Mouse (Mus musculus): ENCODE measurements around the gene Negr1. TPM values are rescaled to one million over a fixed set of nuclear protein-coding genes. Genes with fewer than 3 reads are reported as not detected.

Negr1 gene
- polyA plus RNA-seq, 1 experiment = 0.02 TPM

DNA sequence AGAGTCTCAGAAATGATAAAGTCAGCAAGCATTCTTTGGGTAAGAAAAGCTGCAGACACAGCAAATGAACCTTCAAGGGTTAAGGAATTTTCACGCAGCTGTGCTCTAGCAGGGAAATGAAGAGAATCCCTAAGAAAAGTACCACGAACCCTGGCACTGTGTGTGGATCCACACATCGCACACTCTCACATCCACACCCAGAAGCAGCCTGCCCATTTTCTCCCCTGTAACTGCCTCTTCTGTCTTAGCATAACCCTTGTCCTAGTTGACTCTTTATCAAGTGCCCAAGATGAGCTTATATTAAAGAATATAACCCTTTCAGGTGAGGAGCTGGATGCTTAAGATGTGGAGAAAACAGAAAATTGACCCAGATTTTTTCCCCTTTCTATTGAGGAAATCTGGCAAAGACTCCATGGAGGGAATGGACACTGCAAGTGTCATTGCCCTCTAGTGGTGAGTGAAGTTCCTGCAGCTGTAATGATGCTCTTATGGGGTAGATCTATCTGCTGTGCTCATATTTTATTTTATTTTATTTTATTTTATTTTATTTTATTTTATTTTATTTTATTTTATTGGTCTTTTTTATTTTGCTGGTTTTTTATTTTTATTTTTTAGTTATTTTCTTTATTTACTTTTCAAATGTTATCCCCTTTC is 82.2 kb downstream of the Negr1 start:
- Histone ChIP-seq H3K27me3 (ENCODE audit: control insufficient read depth, insufficient read depth, insufficient read length) (no peaks in the 10 kb centered on the region), H3K79me3 (ENCODE audit: low read depth) (no peaks in the 10 kb centered on the region), H3ac (ENCODE audit: control insufficient read depth, insufficient read length, low read depth) (no peak overlapping the region), H3K36me3 (ENCODE audit: control insufficient read depth, insufficient read depth) (no peaks in the 10 kb centered on the region), H3K79me2 (ENCODE audit: control insufficient read depth, insufficient read depth) (no peaks in the 10 kb centered on the region), H3K4me3 (ENCODE audit: insufficient read depth, poor library complexity, severe bottlenecking) (no peak overlapping the region)
- TF ChIP-seq USF1 (IDR thresholded peaks at IDR 0.05; ENCODE audit: low read depth) (no peak), MYOG (IDR thresholded peaks at IDR 0.05; ENCODE audit: control insufficient read depth, extremely low read depth, insufficient read length) (no peak), CEBPB (IDR thresholded peaks at IDR 0.05; ENCODE audit: low read depth) (no peak)

DNA sequence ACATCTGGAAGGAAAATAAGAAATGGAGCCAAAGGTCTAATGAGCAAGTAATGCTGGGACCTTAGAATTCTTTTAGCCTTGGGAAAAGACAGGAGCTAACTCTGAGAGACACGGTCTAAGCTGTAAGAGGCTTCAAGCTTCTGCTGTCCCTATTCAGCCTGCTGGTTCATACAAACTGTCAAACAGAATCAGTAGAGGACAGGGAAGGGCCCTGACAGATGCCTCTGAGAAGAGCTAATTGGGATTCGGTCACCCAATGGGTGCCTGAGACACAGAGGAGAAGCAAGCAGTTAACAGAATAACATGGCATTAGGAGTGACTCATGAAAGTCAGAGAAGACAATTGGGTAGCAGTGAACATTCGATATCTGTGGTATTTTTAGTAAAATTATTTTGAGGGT is 86.8 kb downstream of the Negr1 start:
- no peak for TF ChIP-seq USF1 (IDR thresholded peaks at IDR 0.05; ENCODE audit: low read depth)
- TF ChIP-seq CEBPB (IDR thresholded peaks at IDR 0.05; ENCODE audit: low read depth) = no peak
- no peak for TF ChIP-seq MYOG (IDR thresholded peaks at IDR 0.05; ENCODE audit: control insufficient read depth, extremely low read depth, insufficient read length)
- no peak for TF ChIP-seq FOSL1 (IDR thresholded peaks at IDR 0.05; ENCODE audit: insufficient read depth, low read length, poor library complexity, severe bottlenecking)
- TF ChIP-seq CTCF (IDR thresholded peaks at IDR 0.05; ENCODE audit: control insufficient read depth, insufficient read depth, insufficient read length) = no peak
- no peak for TF ChIP-seq MAX (IDR thresholded peaks at IDR 0.05)
- TF ChIP-seq MYOD1 (IDR thresholded peaks at IDR 0.05; ENCODE audit: control insufficient read depth, insufficient read length, low read depth) = no peak
- H3K27me3 ChIP-seq (ENCODE audit: control insufficient read depth, insufficient read depth, insufficient read length) = no peaks in the 10 kb centered on the region
- no peaks in the 10 kb centered on the region for H3K79me3 ChIP-seq (ENCODE audit: low read depth)
- H3K36me3 ChIP-seq (ENCODE audit: control insufficient read depth, insufficient read depth) = no peaks in the 10 kb centered on the region
- H3ac ChIP-seq (ENCODE audit: control insufficient read depth, insufficient read length, low read depth) = no peak overlapping the region
- no peaks in the 10 kb centered on the region for H3K79me2 ChIP-seq (ENCODE audit: control insufficient read depth, insufficient read depth)
- no peak overlapping the region for H3K4me3 ChIP-seq (ENCODE audit: insufficient read depth, poor library complexity, severe bottlenecking)

DNA sequence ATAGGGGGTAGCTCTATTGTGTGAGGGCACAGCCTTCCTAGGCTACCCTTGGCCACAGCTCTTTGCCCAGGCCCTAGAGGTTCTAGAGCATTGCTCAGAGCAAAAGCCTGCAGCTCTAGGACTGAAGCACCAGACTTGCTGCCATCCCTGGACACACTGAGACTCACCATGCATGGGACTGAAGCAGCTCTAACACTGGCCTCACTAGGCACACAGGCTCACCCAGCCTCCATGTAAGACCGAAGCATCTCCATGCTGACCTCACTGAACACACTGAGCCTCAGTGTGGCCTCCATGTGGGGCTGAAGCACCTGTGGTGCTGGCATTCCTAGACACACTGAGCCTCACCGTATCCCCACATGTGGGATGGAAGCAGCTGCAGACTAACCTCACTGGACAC is 101.0 kb downstream of the Negr1 start:
- H3K4me3 ChIP-seq (ENCODE audit: insufficient read depth, poor library complexity, severe bottlenecking) = no peak overlapping the region
- no peaks in the 10 kb centered on the region for H3K79me3 ChIP-seq (ENCODE audit: low read depth)
- TF ChIP-seq MYOG (IDR thresholded peaks at IDR 0.05; ENCODE audit: control insufficient read depth, extremely low read depth, insufficient read length) (no peak), MAX (IDR thresholded peaks at IDR 0.05) (no peak), FOSL1 (IDR thresholded peaks at IDR 0.05; ENCODE audit: insufficient read depth, low read length, poor library complexity, severe bottlenecking) (no peak), MYOD1 (IDR thresholded peaks at IDR 0.05; ENCODE audit: control insufficient read depth, insufficient read length, low read depth) (no peak), USF1 (IDR thresholded peaks at IDR 0.05; ENCODE audit: low read depth) (no peak), CEBPB (IDR thresholded peaks at IDR 0.05; ENCODE audit: low read depth) (no peak), CTCF (IDR thresholded peaks at IDR 0.05; ENCODE audit: control insufficient read depth, insufficient read depth, insufficient read length) (no peak)
- H3ac ChIP-seq (ENCODE audit: control insufficient read depth, insufficient read length, low read depth) = no peak overlapping the region
- no peaks in the 10 kb centered on the region for H3K27me3 ChIP-seq (ENCODE audit: control insufficient read depth, insufficient read depth, insufficient read length)
- H3K36me3 ChIP-seq (ENCODE audit: control insufficient read depth, insufficient read depth) = no peaks in the 10 kb centered on the region
- H3K79me2 ChIP-seq (ENCODE audit: control insufficient read depth, insufficient read depth) = no peaks in the 10 kb centered on the region

DNA sequence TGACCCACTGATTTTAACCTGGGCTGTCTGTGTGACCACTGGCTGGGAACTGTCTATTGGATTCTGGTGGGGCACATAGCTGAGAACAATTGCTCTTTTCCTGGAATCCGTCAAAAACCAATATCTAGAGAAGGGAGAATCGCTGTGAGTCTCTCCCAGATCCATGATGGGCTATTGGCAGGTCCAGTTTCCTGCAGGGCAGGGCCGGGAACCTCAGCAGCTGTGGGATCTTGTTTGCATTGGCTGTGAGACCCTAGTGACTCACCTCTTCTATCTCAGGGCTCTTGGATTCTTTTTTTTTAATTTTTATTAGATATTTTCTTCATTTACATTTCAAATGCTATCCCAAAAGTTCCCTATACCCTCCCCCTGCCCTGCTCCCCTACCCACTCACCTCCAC is 111.0 kb downstream of the Negr1 start:
- no peak for TF ChIP-seq MYOG (IDR thresholded peaks at IDR 0.05; ENCODE audit: control insufficient read depth, extremely low read depth, insufficient read length)
- TF ChIP-seq USF1 (IDR thresholded peaks at IDR 0.05; ENCODE audit: low read depth) = no peak
- TF ChIP-seq FOSL1 (IDR thresholded peaks at IDR 0.05; ENCODE audit: insufficient read depth, low read length, poor library complexity, severe bottlenecking) = no peak
- no peak for TF ChIP-seq MAX (IDR thresholded peaks at IDR 0.05)
- TF ChIP-seq CEBPB (IDR thresholded peaks at IDR 0.05; ENCODE audit: low read depth) = no peak
- no peaks in the 10 kb centered on the region for H3K79me2 ChIP-seq (ENCODE audit: control insufficient read depth, insufficient read depth)

DNA sequence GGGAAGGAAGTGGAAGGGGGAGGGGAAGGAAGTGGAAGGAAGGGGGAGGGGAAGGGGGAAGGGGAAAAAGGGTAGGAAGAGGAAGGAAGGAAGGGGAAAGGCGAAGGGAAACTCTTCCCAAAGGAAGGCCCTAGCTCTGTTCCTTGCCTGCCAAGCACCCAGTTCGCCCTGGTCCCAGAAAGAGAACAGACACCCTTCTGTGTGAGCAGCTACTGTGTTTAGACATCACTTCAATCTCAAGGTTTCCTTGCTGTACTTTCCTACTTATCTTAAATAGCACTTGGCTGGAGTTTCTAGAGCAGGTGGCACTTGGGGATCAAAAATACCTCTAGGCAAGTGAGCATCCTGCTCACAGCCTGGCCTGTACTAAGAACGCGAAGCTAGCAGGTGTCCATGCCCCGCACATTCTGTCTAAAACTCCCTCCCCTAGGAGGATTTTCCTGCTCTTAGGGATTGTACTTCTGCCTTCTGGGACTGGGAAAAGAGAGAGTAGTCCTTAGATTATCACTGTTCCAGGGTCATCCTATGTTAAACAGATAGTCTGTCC is 128.5 kb downstream of the Negr1 start:
- Histone ChIP-seq H3K79me3 (ENCODE audit: low read depth) (no peaks in the 10 kb centered on the region), H3ac (ENCODE audit: control insufficient read depth, insufficient read length, low read depth) (no peak overlapping the region), H3K4me3 (ENCODE audit: insufficient read depth, poor library complexity, severe bottlenecking) (no peak overlapping the region), H3K36me3 (ENCODE audit: control insufficient read depth, insufficient read depth) (no peaks in the 10 kb centered on the region), H3K27me3 (ENCODE audit: control insufficient read depth, insufficient read depth, insufficient read length) (no peaks in the 10 kb centered on the region), H3K79me2 (ENCODE audit: control insufficient read depth, insufficient read depth) (no peaks in the 10 kb centered on the region)
- no peak for TF ChIP-seq USF1 (IDR thresholded peaks at IDR 0.05; ENCODE audit: low read depth)
- TF ChIP-seq MYOG (IDR thresholded peaks at IDR 0.05; ENCODE audit: control insufficient read depth, extremely low read depth, insufficient read length) = no peak
- TF ChIP-seq FOSL1 (IDR thresholded peaks at IDR 0.05; ENCODE audit: insufficient read depth, low read length, poor library complexity, severe bottlenecking) = no peak
- no peak for TF ChIP-seq CEBPB (IDR thresholded peaks at IDR 0.05; ENCODE audit: low read depth)
- no peak for TF ChIP-seq MYOD1 (IDR thresholded peaks at IDR 0.05; ENCODE audit: control insufficient read depth, insufficient read length, low read depth)
- no peak for TF ChIP-seq CTCF (IDR thresholded peaks at IDR 0.05; ENCODE audit: control insufficient read depth, insufficient read depth, insufficient read length)
- TF ChIP-seq MAX (IDR thresholded peaks at IDR 0.05) = no peak

More for the DNA sequence above, 111.0 kb downstream of the Negr1 start:
- Histone ChIP-seq H3K4me3 (ENCODE audit: insufficient read depth, poor library complexity, severe bottlenecking) (no peak overlapping the region), H3K79me3 (ENCODE audit: low read depth) (no peaks in the 10 kb centered on the region), H3ac (ENCODE audit: control insufficient read depth, insufficient read length, low read depth) (no peak overlapping the region), H3K36me3 (ENCODE audit: control insufficient read depth, insufficient read depth) (no peaks in the 10 kb centered on the region), H3K27me3 (ENCODE audit: control insufficient read depth, insufficient read depth, insufficient read length) (no peaks in the 10 kb centered on the region)

DNA sequence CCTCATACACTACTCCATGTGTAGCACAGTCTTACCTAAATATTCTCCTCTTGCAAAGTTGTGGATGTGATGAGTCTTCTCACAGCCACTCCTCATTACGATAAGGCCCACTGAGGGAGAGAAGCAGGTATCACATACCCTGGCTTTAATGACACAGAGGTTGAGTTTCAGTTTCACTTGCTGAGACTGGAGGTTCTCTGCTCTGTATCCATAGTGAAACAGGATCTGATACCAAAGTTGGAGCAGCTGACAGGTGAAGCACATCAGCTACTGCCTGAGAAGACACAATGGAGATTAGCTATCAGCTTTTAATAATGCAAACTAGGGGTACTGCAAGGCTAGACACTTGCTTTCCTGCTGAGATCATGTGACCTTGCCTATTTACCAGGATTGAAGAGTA is 137.1 kb downstream of the Negr1 start:
- H3K4me3 ChIP-seq (ENCODE audit: insufficient read depth, poor library complexity, severe bottlenecking) = no peak overlapping the region
- no peaks in the 10 kb centered on the region for H3K36me3 ChIP-seq (ENCODE audit: control insufficient read depth, insufficient read depth)
- H3ac ChIP-seq (ENCODE audit: control insufficient read depth, insufficient read length, low read depth) = no peak overlapping the region
- no peaks in the 10 kb centered on the region for H3K79me2 ChIP-seq (ENCODE audit: control insufficient read depth, insufficient read depth)
- no peaks in the 10 kb centered on the region for H3K27me3 ChIP-seq (ENCODE audit: control insufficient read depth, insufficient read depth, insufficient read length)
- TF ChIP-seq MAX (IDR thresholded peaks at IDR 0.05) (no peak), MYOD1 (IDR thresholded peaks at IDR 0.05; ENCODE audit: control insufficient read depth, insufficient read length, low read depth) (no peak), CEBPB (IDR thresholded peaks at IDR 0.05; ENCODE audit: low read depth) (no peak), CTCF (IDR thresholded peaks at IDR 0.05; ENCODE audit: control insufficient read depth, insufficient read depth, insufficient read length) (no peak), MYOG (IDR thresholded peaks at IDR 0.05; ENCODE audit: control insufficient read depth, extremely low read depth, insufficient read length) (no peak)
- no peaks in the 10 kb centered on the region for H3K79me3 ChIP-seq (ENCODE audit: low read depth)
